Mouse (Mus musculus) ES-E14 (cell line): ENCODE data around the gene Susd4. TPM values are rescaled to one million over a fixed set of nuclear protein-coding genes. Genes with fewer than 3 reads are reported as not detected.
A peak's percentile ranks its signal among the peaks of the same experiment; 100 is the strongest.

Experiments used
- DNase-seq: peaks from one replicate; pipeline ENCODE4 v3.0.0-alpha.2; 2013; ENCODE audit warnings: low read depth, low spot score
- H3K27ac ChIP-seq: 2 replicates; pipeline ENCODE4 v1.5.1; 2012; ENCODE audit warnings: low read depth, mild to moderate bottlenecking, low read length, moderate library complexity, mixed read lengths; ENCODE audit not compliant: poor library complexity, insufficient read depth, severe bottlenecking
- H3K36me3 ChIP-seq: 2 replicates; pipeline ENCODE4 v1.6.1; 2012; ENCODE audit warnings: mild to moderate bottlenecking, low read length, moderate library complexity, mixed read lengths; ENCODE audit not compliant: control insufficient read depth, poor library complexity, insufficient read depth, severe bottlenecking
- H3K4me1 ChIP-seq, 2 experiments: fragments of 150-350 bp in 1 of 2; sonication (generic) in 1 of 2; 2 replicates each; pipeline ENCODE4 v1.6.1; 2012; ENCODE audit warnings: low read length in 2 of 2, mild to moderate bottlenecking in 1 of 2, mixed read lengths in 1 of 2; ENCODE audit not compliant: control insufficient read depth in 2 of 2, insufficient read depth in 2 of 2, poor library complexity in 1 of 2
- H3K4me3 ChIP-seq, 2 experiments: fragments of 150-350 bp in 1 of 2; sonication (generic) in 1 of 2; 2 replicates each; pipeline ENCODE4 v1.5.1; 2012; ENCODE audit warnings: low read length in 2 of 2, low read depth in 1 of 2, mild to moderate bottlenecking in 1 of 2, mixed read lengths in 1 of 2; ENCODE audit not compliant: insufficient read depth in 1 of 2, poor library complexity in 1 of 2, severe bottlenecking in 1 of 2
- H3K9ac ChIP-seq: 2 replicates; pipeline ENCODE4 v1.6.1; 2012; ENCODE audit warnings: low read depth, mild to moderate bottlenecking, low read length, mixed read lengths; ENCODE audit not compliant: poor library complexity, insufficient read depth, severe bottlenecking
- H3K9me3 ChIP-seq: fragments of 150-350 bp; sonication (generic); 2 replicates; pipeline ENCODE4 v1.6.1; 2012; ENCODE audit warnings: low read depth, mild to moderate bottlenecking, low read length; ENCODE audit not compliant: control insufficient read depth, insufficient read depth
- CHD2 ChIP-seq: IDR thresholded peaks from 2 replicates; pipeline ENCODE4 v1.6.1; 2014; ENCODE audit warnings: mild to moderate bottlenecking, low read depth, low read length, inconsistent platforms
- HCFC1 ChIP-seq: IDR thresholded peaks from 2 replicates; pipeline ENCODE4 v1.6.1; 2012; ENCODE audit warnings: low read length, inconsistent platforms, borderline replicate concordance; ENCODE audit not compliant: insufficient read depth
- MAFK ChIP-seq: IDR thresholded peaks from 2 replicates; pipeline ENCODE4 v1.6.1; 2014; ENCODE audit warnings: mild to moderate bottlenecking, low read depth, low read length, inconsistent platforms; ENCODE audit not compliant: insufficient read depth
- ZC3H11A ChIP-seq: IDR thresholded peaks from 2 replicates; pipeline ENCODE4 v1.6.1; 2012; ENCODE audit warnings: low read depth, mild to moderate bottlenecking, inconsistent platforms, low read length, borderline replicate concordance
- ZNF384 ChIP-seq: IDR thresholded peaks from 2 replicates; pipeline ENCODE4 v1.6.1; 2012; ENCODE audit warnings: low read depth, low read length, inconsistent platforms
- in situ Hi-C, 2 experiments: fragments of 600-800 bp; cut with MboI; formaldehyde crosslinking; loops; one replicate each; pipeline ENCODE4 v1.15.1; 2025; ENCODE audit warnings: low sequenced_read_pairs in 2 of 2, inconsistent platforms in 1 of 2; ENCODE audit not compliant: unreplicated experiment in 2 of 2
- total RNA-seq: library from RNA; depleted of rRNA; stranded (reverse); fragments of 300-350 nt; gene quantifications from 2 replicates; pipeline ENCODE4 v1.2.3, GENCODE M21; 2012

The Susd4 gene
- total RNA-seq, 1 experiment: 4.1 TPM

DNA sequence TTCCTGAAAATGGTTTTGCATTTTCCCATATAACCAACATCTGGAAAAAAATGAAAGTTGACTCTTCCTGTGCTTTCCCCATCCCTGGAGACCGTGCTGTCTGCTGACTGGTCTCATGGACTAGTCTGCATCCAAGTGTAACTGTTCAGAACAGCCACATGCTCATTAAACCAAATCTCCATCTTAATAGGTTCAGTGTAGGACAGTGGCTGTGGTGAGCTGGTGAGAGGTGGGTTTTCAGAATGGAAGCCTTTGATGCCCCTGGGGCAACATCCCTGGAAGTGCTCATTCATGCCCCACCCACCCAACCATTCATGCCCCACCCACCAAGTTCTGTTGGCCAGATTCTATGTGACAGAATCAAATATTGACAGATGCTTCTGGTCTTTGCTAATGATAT is 86.4 kb downstream of the Susd4 start:
- TF ChIP-seq ZC3H11A (no peak), MAFK (no peak), CHD2 (no peak), ZNF384 (no peak), HCFC1 (no peak)
- DNase-seq: no peak
- Histone ChIP-seq H3K36me3 (no peaks in the 10 kb centered on the region), H3K9ac (no peak overlapping the region), H3K4me1 (peaks cover 0 to 7% of the 10 kb centered on the region in 2 experiments; a peak in 1 of 4 replicates), H3K9me3 (no peaks in the 10 kb centered on the region), H3K27ac (no peak overlapping the region), H3K4me3 (no peak overlapping the region)
- in situ Hi-C loops: no loop called here

DNA sequence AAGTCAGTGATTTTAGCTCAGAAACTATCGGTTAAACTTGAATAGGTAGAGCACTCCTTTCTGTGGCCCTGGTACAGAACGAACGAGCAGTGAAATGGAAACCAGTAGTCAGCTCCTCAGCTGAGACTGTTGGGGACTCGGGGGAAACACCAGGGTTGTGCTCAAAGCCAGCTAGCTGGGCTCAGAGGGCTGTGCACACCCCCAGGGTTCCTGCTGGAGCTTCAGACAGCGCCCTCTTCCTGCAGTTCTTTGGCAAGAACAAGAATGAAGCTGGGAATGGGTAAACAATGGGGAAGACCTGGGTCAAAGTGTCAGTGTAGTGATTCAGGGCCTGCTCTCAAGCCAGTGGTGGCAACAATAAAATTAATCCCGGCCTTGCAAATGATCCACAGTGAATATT is 88.5 kb downstream of the Susd4 start:
- no peak overlapping the region for H3K27ac ChIP-seq
- no peaks in the 10 kb centered on the region for H3K9me3 ChIP-seq
- H3K9ac ChIP-seq: no peak overlapping the region
- no peak overlapping the region for H3K4me3 ChIP-seq
- H3K36me3 ChIP-seq: no peaks in the 10 kb centered on the region
- no peak for DNase-seq
- H3K4me1 ChIP-seq: peaks cover 0 to 7% of the 10 kb centered on the region in 2 experiments; a peak in 1 of 4 replicates
- no peak for TF ChIP-seq HCFC1
- no peak for TF ChIP-seq ZC3H11A
- TF ChIP-seq ZNF384: no peak
- TF ChIP-seq MAFK: no peak
- no peak for TF ChIP-seq CHD2
- in situ Hi-C loops: no loop called here

DNA sequence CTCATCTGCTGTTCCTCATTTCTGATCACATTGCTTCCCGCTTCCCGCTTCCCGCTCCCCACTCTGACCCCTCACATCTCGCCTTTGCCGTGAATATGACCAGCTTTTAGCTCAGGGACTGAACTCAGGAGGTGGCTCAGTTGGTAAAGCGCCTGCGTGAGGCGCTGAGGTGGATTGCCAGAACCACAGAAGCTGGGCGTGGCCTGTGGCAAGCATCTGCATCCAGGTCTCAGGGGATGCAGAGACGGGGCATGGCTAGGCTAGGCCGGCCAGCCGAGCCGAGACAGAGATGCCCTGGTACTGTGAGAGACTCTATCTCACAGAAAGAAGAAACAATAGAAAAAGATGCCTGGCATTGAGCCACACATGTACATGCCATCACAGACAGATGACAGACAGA is 93.0 kb downstream of the Susd4 start:
- no peaks in the 10 kb centered on the region for H3K9me3 ChIP-seq
- peak overlapping the region in 1 of 2 experiments; percentile 29; a peak in 1 of 4 replicates for H3K4me3 ChIP-seq
- no peak for TF ChIP-seq CHD2
- no peak for TF ChIP-seq ZNF384
- TF ChIP-seq MAFK: no peak
- no peak for TF ChIP-seq ZC3H11A
- no peak for TF ChIP-seq HCFC1
- no peak overlapping the region for H3K9ac ChIP-seq
- H3K36me3 ChIP-seq: no peaks in the 10 kb centered on the region
- no peak for DNase-seq
- in situ Hi-C loops: no loop called here
- H3K4me1 ChIP-seq: peaks cover 0 to 3% of the 10 kb centered on the region in 2 experiments; a peak in 1 of 4 replicates
- H3K27ac ChIP-seq: no peak overlapping the region

DNA sequence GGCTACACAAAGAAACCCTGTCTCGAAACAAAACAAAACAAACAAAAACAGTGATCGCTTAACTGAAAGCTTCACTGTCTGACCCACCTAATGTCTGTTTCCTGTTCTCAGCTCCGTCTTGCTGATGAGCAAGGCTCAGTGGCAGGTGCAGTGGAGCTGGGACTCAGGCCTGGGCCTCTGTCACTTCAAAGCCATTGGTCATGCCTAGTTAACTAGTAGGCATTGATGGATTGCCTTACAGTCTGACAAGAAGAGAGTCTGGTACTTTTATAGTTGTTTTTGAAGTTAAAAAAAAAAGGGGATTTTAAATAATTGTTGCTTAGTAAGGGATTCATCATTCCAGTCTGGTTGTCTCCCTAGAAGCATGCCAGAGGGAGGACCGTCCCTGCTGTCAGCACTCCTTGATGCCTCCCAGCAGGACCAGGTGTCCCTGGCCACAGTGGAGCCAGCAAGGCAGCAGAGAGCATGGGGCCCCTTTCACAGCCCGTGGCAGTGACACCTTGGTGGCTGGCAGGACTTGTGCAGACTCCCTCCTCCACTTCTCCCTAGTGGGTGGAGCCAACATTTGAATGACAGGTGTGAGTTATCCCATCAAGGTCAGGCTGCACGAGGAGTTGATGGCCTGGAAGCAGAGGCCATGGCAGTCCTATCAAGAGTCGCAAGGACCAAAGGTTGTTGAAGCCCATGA is 98.2 kb downstream of the Susd4 start:
- in situ Hi-C loops: no loop called here
- H3K4me1 ChIP-seq: no peaks in the 10 kb centered on the region
- H3K9ac ChIP-seq: no peak overlapping the region
- DNase-seq: no peak
- no peak overlapping the region for H3K4me3 ChIP-seq
- TF ChIP-seq HCFC1 (no peak), MAFK (no peak), CHD2 (no peak), ZNF384 (no peak), ZC3H11A (no peak)
- no peak overlapping the region for H3K27ac ChIP-seq
- no peaks in the 10 kb centered on the region for H3K9me3 ChIP-seq
- H3K36me3 ChIP-seq: no peaks in the 10 kb centered on the region

DNA sequence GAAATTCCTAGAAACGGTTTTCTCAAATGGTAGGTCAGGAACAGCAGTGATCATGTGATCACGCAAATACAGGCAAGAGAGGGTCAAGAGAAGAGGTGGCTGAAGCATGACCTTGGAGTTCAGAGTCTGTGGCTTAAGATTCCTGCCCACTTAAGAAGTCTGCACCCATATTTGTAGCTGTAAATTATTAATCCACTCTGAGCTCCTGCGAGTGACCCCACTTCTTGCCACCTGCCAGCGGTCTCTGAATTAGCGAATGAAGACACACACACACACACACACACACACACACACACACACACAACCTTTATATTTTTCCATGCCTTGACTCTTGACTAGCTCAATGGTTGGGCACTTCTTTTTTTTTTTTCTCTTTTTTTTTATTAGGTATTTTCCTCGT is 99.7 kb downstream of the Susd4 start:
- Histone ChIP-seq H3K27ac (no peak overlapping the region), H3K9ac (no peak overlapping the region), H3K9me3 (no peaks in the 10 kb centered on the region), H3K36me3 (no peaks in the 10 kb centered on the region), H3K4me1 (no peaks in the 10 kb centered on the region), H3K4me3 (no peak overlapping the region)
- TF ChIP-seq CHD2 (no peak), ZNF384 (no peak), HCFC1 (no peak), MAFK (no peak), ZC3H11A (no peak)
- DNase-seq: no peak
- in situ Hi-C loops: no loop called here
